Mouse (Mus musculus) kidney, adult 2 months (tissue): ENCODE data around the gene Rai14.

ENCODE experiments used
- CTCF ChIP-seq: fragments of 200-500 bp; conservative IDR thresholded peaks from 2 replicates; pipeline ENCODE4 v1.5.1; 2011; ENCODE audit warnings: low read depth, mild to moderate bottlenecking, control low read depth, low read length, moderate library complexity, mixed read lengths; ENCODE audit not compliant: insufficient read depth, insufficient read length
- POLR2A ChIP-seq: fragments of 200-500 bp; IDR thresholded peaks from one replicate; pipeline ENCODE4 v1.6.1; 2011; ENCODE audit warnings: low read depth, low read length, control low read depth

- no peak for TF ChIP-seq POLR2A
- TF ChIP-seq CTCF = no peak
These were observed 12.9 kb downstream of the Rai14 start for GRCm38 (mm10) chr15:10701571-10701970.
